Mouse (Mus musculus) limb, embryonic 11.5 days (tissue): ENCODE results near the gene Me3. TPM values are rescaled to one million over a fixed set of nuclear protein-coding genes. Genes with fewer than 3 reads are reported as not detected.
A peak's percentile ranks its signal among the peaks of the same experiment; 100 is the strongest.

Source experiments
- ATAC-seq: fragments of 200-750 bp; cut with Nextera tagmentation; 2 replicates; pipeline ENCODE4 v1.8.0; 2017; ENCODE audit warnings: low read depth; ENCODE audit not compliant: insufficient number of reproducible peaks, low FRiP score, low TSS enrichment
- DNase-seq: peaks from one replicate; pipeline ENCODE4 v3.0.0-alpha.2; 2015; ENCODE audit warnings: low spot score
- H3K27ac ChIP-seq: fragments of 300-500 bp; sonication (generic); replicated peaks from 2 replicates; pipeline ENCODE4 v1.5.1; 2014; ENCODE audit warnings: low read depth, mild to moderate bottlenecking, low read length
- H3K27me3 ChIP-seq: fragments of 300-500 bp; sonication (generic); 2 replicates; pipeline ENCODE4 v1.6.1; 2014; ENCODE audit warnings: mild to moderate bottlenecking, low read length, mixed read lengths; ENCODE audit not compliant: control insufficient read depth, insufficient read depth
- H3K36me3 ChIP-seq: fragments of 300-500 bp; sonication (generic); 2 replicates; pipeline ENCODE4 v1.6.1; 2014; ENCODE audit warnings: mild to moderate bottlenecking, low read length, moderate library complexity, mixed read lengths; ENCODE audit not compliant: control insufficient read depth, insufficient read depth
- H3K4me1 ChIP-seq: fragments of 300-500 bp; sonication (generic); 2 replicates; pipeline ENCODE4 v1.6.1; 2014; ENCODE audit warnings: low read length, mixed read lengths; ENCODE audit not compliant: control insufficient read depth, insufficient read depth
- H3K4me2 ChIP-seq: fragments of 300-500 bp; sonication (generic); 2 replicates; pipeline ENCODE4 v1.6.1; 2014; ENCODE audit warnings: low read depth, mild to moderate bottlenecking, moderate library complexity; ENCODE audit not compliant: severe bottlenecking
- H3K4me3 ChIP-seq: fragments of 300-500 bp; sonication (generic); 2 replicates; pipeline ENCODE4 v1.5.1; 2014; ENCODE audit warnings: low read depth, low read length
- H3K9ac ChIP-seq: fragments of 300-500 bp; sonication (generic); 2 replicates; pipeline ENCODE4 v1.6.1; 2014; ENCODE audit warnings: mild to moderate bottlenecking, low read length
- H3K9me3 ChIP-seq: fragments of 300-500 bp; sonication (generic); 2 replicates; pipeline ENCODE4 v1.6.1; 2016; ENCODE audit warnings: low read length; ENCODE audit not compliant: control insufficient read depth
- WGBS: fragments of 180-500 bp; shearing (Covaris S2); extraction: QIAGEN DNeasy Blood & Tissue Kit; methylation state at CpG from one replicate; pipeline ENCODE4 v1.1.7; 2014; 5-methylcytosine and 5-hydroxymethylcytosine counted together
- polyA plus RNA-seq: library from polyadenylated mRNA; unstranded; fragments of >200 nt; fragmentation: Nextera tagmentation; extraction: Ambion mirVana; gene quantifications from 2 replicates; pipeline ENCODE4 v1.2.1, GENCODE M21; 2014

Gene Me3
- polyA plus RNA-seq, 1 experiment from 2014 or later: 0.29 TPM

DNA sequence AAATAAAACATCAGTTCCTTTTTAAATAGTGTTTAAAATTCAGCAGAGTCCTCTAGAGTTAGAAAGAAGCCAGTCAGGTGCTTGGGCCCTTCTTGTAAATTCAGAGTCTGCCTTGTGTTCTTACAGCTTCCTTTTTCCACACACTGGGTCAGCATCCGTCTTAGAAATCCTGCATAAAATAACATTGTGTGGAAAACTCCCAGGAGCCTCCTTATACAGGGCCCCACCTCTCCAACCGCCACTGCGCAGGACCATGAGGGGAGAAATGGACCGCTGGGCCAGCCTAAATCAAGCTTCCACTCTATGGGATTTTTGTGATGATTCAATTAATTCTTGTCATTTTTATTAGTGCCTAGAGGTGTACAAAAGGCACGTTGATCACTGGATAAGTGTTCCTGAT lies 259.2 kb downstream of the Me3 start:
- Histone ChIP-seq H3K27me3 (no peaks in the 10 kb centered on the region), H3K9me3 (no peaks in the 10 kb centered on the region), H3K4me2 (no peak overlapping the region), H3K27ac (no peak overlapping the region), H3K4me1 (no peaks in the 10 kb centered on the region), H3K9ac (no peak overlapping the region), H3K4me3 (no peak overlapping the region), H3K36me3 (no peaks in the 10 kb centered on the region)
- DNase-seq (no peak), ATAC-seq (no peak)
- WGBS: 78% methylated on average over 5 of the region's 5 CpGs

- Histone ChIP-seq H3K4me2 (no peak overlapping the region), H3K9me3 (no peaks in the 10 kb centered on the region; the same call in 1 of the 2 replicates), H3K4me1 (no peaks in the 10 kb centered on the region), H3K27ac (no peak overlapping the region), H3K36me3 (no peaks in the 10 kb centered on the region), H3K4me3 (no peak overlapping the region), H3K9ac (no peak overlapping the region), H3K27me3 (no peaks in the 10 kb centered on the region)
- ATAC-seq (no peak), DNase-seq (peak; percentile 46)
- 32% methylated on average over 4 of the region's 4 CpGs for WGBS
Observed at GRCm38 (mm10) chr7:89891856-89892255, 259.7 kb downstream of the Me3 start.

GRCm38 (mm10) chr7:89903007-89903406 lies 270.8 kb downstream of the Me3 start:
- no peaks in the 10 kb centered on the region for H3K9me3 ChIP-seq
- H3K27ac ChIP-seq: no peak overlapping the region
- no peaks in the 10 kb centered on the region for H3K4me1 ChIP-seq
- no peak overlapping the region for H3K9ac ChIP-seq
- H3K4me2 ChIP-seq: no peak overlapping the region
- no peaks in the 10 kb centered on the region for H3K27me3 ChIP-seq
- DNase-seq (no peak), ATAC-seq (no peak)
- 79% methylated on average over 8 of the region's 8 CpGs for WGBS
- H3K36me3 ChIP-seq: no peaks in the 10 kb centered on the region
- no peak overlapping the region for H3K4me3 ChIP-seq

DNA sequence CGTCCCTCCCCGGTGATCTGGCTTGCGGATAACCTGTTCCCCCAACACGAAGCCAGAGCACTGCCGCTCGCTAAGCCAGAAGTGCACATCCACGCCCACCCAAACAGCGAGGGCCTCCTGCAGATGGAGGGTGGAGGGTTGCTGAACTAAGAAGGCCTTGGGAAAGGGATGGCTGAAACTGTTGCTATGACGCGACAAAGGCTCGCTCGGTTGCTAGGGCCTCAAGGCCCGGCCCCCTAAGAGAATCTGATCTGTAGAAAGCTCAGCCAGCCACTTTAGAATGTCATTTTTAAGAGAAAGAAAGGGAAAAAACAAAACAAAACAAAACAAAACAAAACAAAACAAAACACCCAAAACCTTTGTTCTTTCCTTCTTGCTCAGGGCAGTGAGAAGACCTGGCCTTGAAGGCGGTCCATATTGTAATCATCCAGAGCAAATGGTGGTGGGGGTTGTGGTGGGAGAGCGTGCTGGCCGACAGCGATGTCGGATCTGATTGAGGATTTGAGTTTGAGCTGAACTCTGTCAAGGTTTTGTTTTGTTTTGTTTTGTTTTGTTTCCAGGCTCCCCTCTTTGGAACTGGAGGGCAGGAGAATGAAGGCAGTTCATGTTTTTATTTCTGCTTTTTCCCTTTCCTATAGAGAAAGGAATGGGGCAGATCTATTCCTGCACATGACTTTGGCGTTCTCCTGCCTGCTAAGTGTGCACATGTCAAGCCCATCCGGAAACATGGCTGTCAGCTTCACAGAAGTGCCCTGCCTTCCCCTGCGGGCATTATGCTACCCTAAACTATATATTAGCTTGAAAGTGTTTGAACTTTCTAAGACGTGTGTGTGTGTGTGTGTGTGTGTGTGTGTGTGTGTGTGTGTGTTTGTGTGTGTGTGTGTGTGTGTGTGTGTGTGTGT lies 271.5 kb downstream of the Me3 start, which contains the start of gene Ccdc81:
TSS of gene Ccdc81 (minus strand) at position 188 of the 902 bp plus-strand sequence.
- H3K9me3 ChIP-seq: no peaks in the 10 kb centered on the region
- ATAC-seq (peak; percentile 58; the same call in 1 of the 2 replicates), DNase-seq (peak; percentile 34)
- no peak within 1 kb of the TSS for H3K27ac ChIP-seq
- no peak within 1 kb of the TSS for H3K4me3 ChIP-seq
- H3K4me1 ChIP-seq: no peaks in the 10 kb centered on the region
- no peak within 1 kb of the TSS for H3K9ac ChIP-seq
- WGBS: 42% methylated on average over 22 of the region's 22 CpGs
- H3K27me3 ChIP-seq: no peaks in the 10 kb centered on the region
- H3K36me3 ChIP-seq: no peaks in the 10 kb centered on the region
- no peak within 1 kb of the TSS for H3K4me2 ChIP-seq

Other genes starting within 250 kb of the Me3 start
- gene Tmem135, start 228.2 kb upstream of the Me3 start, polyA plus RNA-seq: 17.7 and 18.3 TPM in 2 replicates
- 9.4 and 11.0 TPM in 2 replicates for gene Fzd4, start 228.0 kb upstream of the Me3 start, polyA plus RNA-seq
- 11.7 and 14.9 TPM in 2 replicates for gene Prss23, start 105.2 kb upstream of the Me3 start, polyA plus RNA-seq